Mouse (Mus musculus) liver, adult 2 months (tissue): ENCODE results near the gene Rdh12.

Source experiments
- CTCF ChIP-seq: fragments of 200-500 bp; IDR thresholded peaks from 2 replicates; pipeline ENCODE4 v1.5.1; 2011; ENCODE audit warnings: low read depth, low read length, control low read depth
- POLR2A ChIP-seq: fragments of 200-500 bp; IDR thresholded peaks from 2 replicates; pipeline ENCODE4 v1.6.1; 2011; ENCODE audit warnings: low read length, control low read depth; ENCODE audit not compliant: insufficient read depth; ENCODE audit errors: extremely low read depth

DNA sequence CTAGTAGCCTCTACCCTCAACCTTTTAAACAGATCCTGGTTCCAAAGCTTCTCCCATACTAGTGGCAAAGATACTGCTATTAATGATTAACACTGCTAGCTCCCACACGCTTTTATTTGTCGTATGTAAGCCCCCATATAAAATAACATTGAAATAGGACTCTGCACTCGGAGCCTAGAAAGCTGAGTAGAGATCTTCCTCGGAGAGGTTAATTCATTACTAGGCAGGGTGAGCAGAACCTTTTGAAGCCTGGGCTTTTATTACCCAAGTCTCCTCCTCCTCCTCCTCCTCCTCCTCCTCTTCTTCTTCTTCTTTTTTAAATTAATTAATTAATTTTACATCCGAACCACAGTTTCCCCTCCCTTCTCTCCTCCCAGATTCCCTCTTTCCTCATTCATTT lies 8.8 kb downstream of the Rdh12 start:
- TF ChIP-seq CTCF (no peak), POLR2A (no peak)
